Comparison of ENCODE assay signal across 14 mouse cellular contexts in genomic region chr4:82572410-82573290, GRCm38 (mm10).
A peak's percentile ranks its signal among the peaks of the same experiment; 100 is the strongest.
DNase-seq lines count a peak whose midpoint lies in the region; ATAC-seq and TF ChIP-seq lines count a peak whose summit lies in the region.
"Had no signal": no experiment of that assay in that cellular context is flagged by ENCODE, and none has a peak within 500 bp of the region (broad histone marks: within the 10 kb centered on the region; RNA-seq: fewer than 3 reads in every experiment).

No protein-coding gene starts in this region.

- H3K4me2 ChIP-seq in heart, embryonic 14.5 days (ENCODE audit: low read length) = peak overlapping the region; percentile 28; the same call in 1 of the 2 replicates
- H3K4me2 ChIP-seq: stomach, embryonic 15.5 days had no signal

- H3K4me1 ChIP-seq in heart, embryonic 14.5 days (ENCODE audit: control insufficient read depth in 2 of 2, insufficient read depth in 2 of 2, low read length in 2 of 2) = peaks cover 7 to 19% of the 10 kb centered on the region in 2 experiments; a peak in 3 of 4 replicates
- H3K4me1 ChIP-seq: stomach, embryonic 15.5 days had no signal

- peak; percentile 30 for DNase-seq in kidney, postnatal 10 days
- no peak for DNase-seq in kidney, adult 18-20 months
- DNase-seq in NIH3T3 (ENCODE audit: low read depth) (peak; percentile 41), Patski (ENCODE audit: low read depth, low spot score) (no peak)
- no peak for DNase-seq in embryo, embryonic 10.5 days (ENCODE audit: low spot score)
- no peak for DNase-seq in left cerebral cortex, adult 8-10 months (ENCODE audit: low spot score in 2 of 2)
- no peak for DNase-seq in embryo, embryonic 11 days
- DNase-seq: adrenal gland, adult 2 months; cerebellum, adult 9-11 months; kidney, adult 9 months had no signal

- POLR2A ChIA-PET in Patski (lab: Charles Lee) = no interaction called here

- peak overlapping the region; percentile 54 to 79 for H3K27ac ChIP-seq in heart, embryonic 14.5 days (replicated peaks in 1 of 2; ENCODE audit: control insufficient read depth in 1 of 2, insufficient read depth in 1 of 2, low read depth in 2 of 2, low read length in 2 of 2)
- H3K27ac ChIP-seq: left cerebral cortex, adult 2 months; macrophage; stomach, embryonic 15.5 days had no signal

- ATAC-seq in Patski = peak; percentile 67
- ATAC-seq in heart, embryonic 14.5 days (ENCODE audit: insufficient number of reproducible peaks, insufficient read depth, low FRiP score, low read depth) = peak; percentile 90

- no peak overlapping the region for H3K4me3 ChIP-seq in heart, embryonic 14.5 days (ENCODE audit: control insufficient read depth in 1 of 2, insufficient read depth in 1 of 2, low read depth in 1 of 2, low read length in 2 of 2)
- H3K4me3 ChIP-seq: left cerebral cortex, adult 2 months; stomach, embryonic 15.5 days had no signal

- H3K27me3 ChIP-seq in Patski = no peaks in the 10 kb centered on the region
- H3K27me3 ChIP-seq in heart, embryonic 14.5 days (ENCODE audit: control insufficient read depth, insufficient read depth, low read length) = no peaks in the 10 kb centered on the region
- H3K27me3 ChIP-seq: stomach, embryonic 15.5 days had no signal

- no peaks in the 10 kb centered on the region for H3K36me3 ChIP-seq in heart, embryonic 14.5 days (ENCODE audit: control insufficient read depth, insufficient read depth, low read length)
- H3K36me3 ChIP-seq: stomach, embryonic 15.5 days had no signal

- 33% methylated on average over 13 of the region's 13 CpGs for WGBS in heart, embryonic 14.5 days

- TF ChIP-seq CTCF in Patski (IDR thresholded peaks at IDR 0.05) = no peak

- in situ Hi-C loops in Patski (cut with MboI; ENCODE audit: low pct_unique_long_range_greater_than_20kb) = no loop called here

- no peak overlapping the region for H3K9ac ChIP-seq in heart, embryonic 14.5 days (ENCODE audit: low read length)
- H3K9ac ChIP-seq: stomach, embryonic 15.5 days had no signal

- CTCF ChIA-PET in Patski (lab: Charles Lee) = interaction anchor here (0.8 kb wide), 1 partner anchor 19 kb away, joined by 3 read pairs; no protein-coding TSS in a partner anchor

- H3K9me3 ChIP-seq in heart, embryonic 14.5 days (ENCODE audit: control insufficient read depth, low read length) = no peaks in the 10 kb centered on the region
- H3K9me3 ChIP-seq: stomach, embryonic 15.5 days had no signal

Comparison
In these comparisons a context has a peak if more than half of its experiments do, and no peak if none do; other contexts are left out.
1. DNase-seq: peak in kidney, postnatal 10 days (single experiment) and NIH3T3 (single experiment); none in kidney, adult 18-20 months (single experiment), Patski (single experiment), embryo, embryonic 10.5 days (single experiment), left cerebral cortex, adult 8-10 months (0 of 2) and embryo, embryonic 11 days (single experiment).